Mouse (Mus musculus): ENCODE data around the gene Cpa4.

Cpa4 gene

GRCm38 (mm10) chr6:30551644-30552580, 16.3 kb upstream of the Cpa4 start:
- in situ Hi-C loops (cut with MboI; ENCODE audit: low sequenced_read_pairs), result no loop called here

DNA sequence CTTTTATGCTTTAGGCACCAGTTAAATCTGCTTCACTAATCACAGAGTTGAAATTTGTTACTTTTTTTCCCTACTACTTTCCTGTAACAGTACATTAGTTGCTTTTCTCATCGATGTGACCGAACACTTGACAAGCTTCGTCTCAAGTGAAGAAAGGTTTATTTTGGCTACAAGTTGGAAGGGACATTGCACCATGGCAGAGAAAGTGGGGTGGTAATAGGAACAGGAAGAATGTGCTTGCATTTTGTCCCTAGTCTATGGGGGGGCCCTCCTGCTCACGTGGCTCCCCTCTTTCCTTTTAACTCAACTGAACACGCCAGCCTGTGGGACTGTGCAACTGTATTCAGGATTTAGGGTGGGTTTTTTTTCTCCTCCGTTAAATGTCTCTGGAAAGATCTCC, 15.5 kb upstream of the Cpa4 start:
- in situ Hi-C loops (cut with MboI; ENCODE audit: low sequenced_read_pairs), result no loop called here

- in situ Hi-C loops (cut with MboI; ENCODE audit: low sequenced_read_pairs), result no loop called here
Measured at GRCm38 (mm10) chr6:30553381-30554010, 14.7 kb upstream of the Cpa4 start.

- in situ Hi-C loops (cut with MboI; ENCODE audit: low sequenced_read_pairs), result no loop called here
Measured at GRCm38 (mm10) chr6:30554092-30554491, 14.1 kb upstream of the Cpa4 start.

- in situ Hi-C loops (cut with MboI; ENCODE audit: low sequenced_read_pairs), result no loop called here
Measured at GRCm38 (mm10) chr6:30554621-30555170, 13.5 kb upstream of the Cpa4 start.

DNA sequence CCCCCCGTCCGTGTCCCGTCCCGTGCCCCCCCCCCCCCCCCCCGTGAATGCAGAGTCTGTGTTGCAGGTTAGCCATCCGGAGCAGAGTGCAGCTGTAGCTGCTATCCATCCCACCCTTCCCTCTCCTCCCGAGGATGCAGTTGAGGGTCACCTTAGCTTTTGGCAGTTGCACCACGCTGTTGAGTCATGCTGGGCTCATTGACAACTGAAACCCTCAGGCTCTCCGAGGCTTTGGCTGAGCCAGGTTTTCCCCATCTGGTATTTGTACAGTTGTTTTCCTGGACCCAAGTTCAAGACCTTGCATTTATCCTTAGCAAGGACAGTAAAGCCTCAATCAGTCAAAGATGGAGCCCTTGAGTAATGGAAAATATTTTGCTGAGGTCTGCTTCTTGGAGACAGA, 12.1 kb upstream of the Cpa4 start:
- in situ Hi-C loops (cut with MboI; ENCODE audit: low sequenced_read_pairs), result no loop called here

- in situ Hi-C loops (cut with MboI; ENCODE audit: low sequenced_read_pairs), result no loop called here
Measured at GRCm38 (mm10) chr6:30559726-30560125, 8.4 kb upstream of the Cpa4 start.

DNA sequence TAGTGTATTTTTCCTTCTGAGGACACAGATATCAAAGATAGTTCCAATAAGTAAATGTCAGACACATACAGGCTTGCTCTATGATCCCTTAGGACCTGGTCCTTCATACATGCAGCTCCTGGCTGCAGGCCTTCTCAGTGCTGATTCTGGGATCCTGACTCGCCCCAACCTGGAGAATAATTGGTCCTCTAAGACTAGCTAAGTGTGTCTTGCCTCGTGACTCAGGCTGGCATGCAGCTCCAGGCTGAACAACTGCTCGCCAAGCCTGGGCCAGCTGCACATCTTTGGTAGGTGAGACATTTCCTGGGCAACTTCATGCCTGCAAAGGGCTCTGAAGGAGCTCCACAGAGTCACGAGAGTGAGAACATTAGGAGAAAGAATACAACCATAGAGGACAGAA, 6.0 kb upstream of the Cpa4 start:
- in situ Hi-C loops (cut with MboI; ENCODE audit: low sequenced_read_pairs), result no loop called here

DNA sequence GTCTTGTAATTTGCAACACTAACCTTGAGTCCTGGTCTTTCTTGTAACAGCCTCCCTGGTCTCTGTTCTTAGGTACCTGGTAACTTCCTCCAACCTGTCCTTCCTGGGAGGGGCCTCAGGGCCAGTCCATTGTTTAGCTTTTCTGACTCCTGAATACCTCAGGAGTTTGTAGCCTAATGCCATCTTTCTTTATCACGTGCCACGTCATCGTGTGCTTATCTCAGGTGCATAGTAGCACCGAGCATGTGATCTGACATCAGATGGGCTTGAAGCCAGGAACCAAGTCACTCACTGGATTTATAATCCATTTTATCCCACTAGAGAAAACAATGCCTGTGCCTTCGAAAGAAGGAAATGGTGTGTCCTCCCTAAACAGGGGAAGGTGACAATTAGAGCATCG, 4.6 kb upstream of the Cpa4 start:
- in situ Hi-C loops (cut with MboI; ENCODE audit: low sequenced_read_pairs), result no loop called here

DNA sequence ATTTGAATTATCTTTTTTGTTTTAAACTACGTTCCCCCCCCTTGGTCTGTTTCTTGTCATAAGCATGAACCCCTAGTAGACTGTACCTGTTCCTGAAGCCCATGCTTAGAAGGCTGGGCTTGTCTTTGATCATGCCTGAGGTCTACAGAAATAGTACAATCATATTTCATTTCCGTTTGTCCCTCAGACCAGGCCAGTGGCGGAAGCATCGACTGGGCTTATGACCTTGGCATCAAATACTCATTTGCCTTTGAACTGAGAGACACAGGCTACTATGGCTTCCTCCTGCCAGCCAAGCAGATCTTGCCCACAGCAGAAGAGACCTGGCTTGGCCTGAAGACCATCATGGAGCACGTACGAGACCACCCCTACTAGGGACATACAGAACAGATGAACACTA, 4.1 kb upstream of the Cpa4 start:
- in situ Hi-C loops (cut with MboI; ENCODE audit: low sequenced_read_pairs), result no loop called here

DNA sequence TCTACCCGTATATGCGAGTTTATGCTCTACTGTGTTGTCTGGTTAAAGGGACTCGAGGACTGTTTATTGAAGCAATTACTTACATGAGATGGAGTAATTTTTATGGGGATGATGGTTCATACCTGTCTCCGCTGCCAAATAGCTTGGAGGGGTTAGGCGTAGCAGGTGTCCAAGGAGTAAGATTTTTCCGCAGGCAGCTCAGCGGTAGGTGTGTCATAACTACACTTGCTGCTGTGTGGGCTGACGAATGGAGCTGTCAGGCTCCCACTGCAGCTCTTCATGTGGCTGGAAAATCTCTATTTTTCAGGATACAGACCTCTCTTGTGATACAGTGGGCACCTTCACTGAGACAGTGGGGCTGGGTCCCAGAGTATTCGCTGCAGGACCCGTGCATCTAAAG, 1.2 kb downstream of the Cpa4 start:
- in situ Hi-C loops (cut with MboI; ENCODE audit: low sequenced_read_pairs), result no loop called here

DNA sequence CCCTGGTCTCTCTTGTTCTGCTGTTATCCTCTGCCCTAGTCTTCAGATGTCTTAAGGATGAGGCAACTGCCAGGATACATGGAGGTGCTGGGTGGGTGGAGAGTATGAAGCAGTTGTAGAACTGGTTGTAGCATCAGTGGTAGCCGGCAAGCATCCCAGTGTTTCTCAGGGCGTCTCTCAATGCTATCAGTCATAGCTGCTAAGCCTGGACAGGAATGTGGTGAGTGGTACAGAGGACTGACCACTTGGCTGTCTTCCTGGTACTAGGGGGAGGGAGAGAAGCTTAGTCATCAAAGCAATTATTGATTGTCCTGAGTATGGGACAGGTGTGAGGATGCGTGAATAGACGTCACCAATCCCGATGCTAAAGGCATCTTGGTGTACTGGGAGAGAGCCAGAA, 1.8 kb downstream of the Cpa4 start:
- in situ Hi-C loops (cut with MboI; ENCODE audit: low sequenced_read_pairs), result no loop called here

- in situ Hi-C loops (cut with MboI; ENCODE audit: low sequenced_read_pairs), result no loop called here
Measured at GRCm38 (mm10) chr6:30572456-30573311, 4.5 kb downstream of the Cpa4 start.

DNA sequence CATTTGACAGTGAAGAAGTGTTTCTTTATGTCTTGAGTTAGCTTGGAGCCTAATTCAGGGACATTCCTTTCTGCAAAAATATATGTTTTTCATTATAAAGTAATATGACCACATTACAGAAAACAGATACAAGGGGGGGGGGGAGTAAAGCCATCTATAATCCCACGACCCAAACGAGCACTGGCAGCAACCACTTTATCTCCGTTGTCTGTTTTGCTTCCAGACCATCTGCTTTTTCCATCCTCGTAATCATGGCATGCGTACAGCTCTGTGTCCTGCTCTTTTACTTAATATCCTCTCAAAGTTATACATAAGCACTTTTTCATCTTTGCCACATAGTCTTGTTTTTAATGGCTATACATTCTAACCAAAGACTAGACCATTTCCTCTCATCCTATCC, 5.2 kb downstream of the Cpa4 start:
- in situ Hi-C loops (cut with MboI; ENCODE audit: low sequenced_read_pairs), result no loop called here

DNA sequence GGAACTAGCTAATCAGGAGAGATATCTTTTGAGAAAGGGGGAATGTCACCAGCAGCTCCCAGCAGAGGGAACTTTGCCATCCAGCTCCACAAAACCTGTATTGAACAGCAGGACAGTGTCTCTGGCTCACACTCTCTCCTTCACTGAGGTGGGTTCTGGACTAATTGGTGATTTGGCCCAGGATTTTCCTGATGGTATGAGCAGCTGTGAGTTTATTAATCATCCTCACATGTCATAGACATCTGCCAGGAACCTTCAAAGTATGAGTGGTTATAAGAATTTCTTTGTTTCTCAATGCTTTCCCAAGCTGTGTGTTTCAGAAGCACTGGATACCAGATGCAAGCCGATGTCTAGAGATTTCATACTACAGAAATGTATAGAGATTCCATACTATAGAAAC, 6.8 kb downstream of the Cpa4 start:
- in situ Hi-C loops (cut with MboI; ENCODE audit: low sequenced_read_pairs), result no loop called here

GRCm38 (mm10) chr6:30576477-30577203, 8.5 kb downstream of the Cpa4 start:
- in situ Hi-C loops (cut with MboI; ENCODE audit: low sequenced_read_pairs), result no loop called here

GRCm38 (mm10) chr6:30579961-30580840, 12.0 kb downstream of the Cpa4 start:
- in situ Hi-C loops (cut with MboI; ENCODE audit: low sequenced_read_pairs), result no loop called here

- in situ Hi-C loops (cut with MboI; ENCODE audit: low sequenced_read_pairs), result no loop called here
Measured at GRCm38 (mm10) chr6:30580841-30581176, 12.6 kb downstream of the Cpa4 start.

DNA sequence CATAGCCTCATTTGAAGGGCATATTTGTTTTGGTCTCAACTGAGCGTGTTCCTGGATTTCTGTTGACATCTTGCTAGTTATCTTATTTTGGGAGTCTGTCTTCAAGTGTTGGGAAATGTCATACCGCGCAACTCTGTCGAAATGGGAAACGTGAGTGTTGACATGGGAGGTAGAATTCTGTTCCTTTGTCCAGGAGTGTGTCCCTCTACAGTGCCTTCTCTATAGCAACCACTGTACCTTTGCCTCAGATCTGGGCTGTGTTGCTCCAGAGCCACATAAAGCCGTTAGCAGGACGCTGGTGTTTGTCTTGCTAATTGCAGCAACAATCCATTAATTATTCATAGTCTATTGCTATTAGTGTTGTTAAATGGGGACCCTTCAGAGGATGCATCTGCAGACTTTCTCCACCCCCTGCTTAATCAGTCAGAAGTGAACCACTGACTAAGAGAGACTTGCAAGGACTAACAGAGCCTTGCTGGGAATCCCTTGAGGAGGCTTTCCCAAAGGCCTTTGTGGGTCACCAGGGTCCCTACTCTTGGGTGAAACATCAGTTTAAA, 18.8 kb downstream of the Cpa4 start:
- in situ Hi-C loops (cut with MboI; ENCODE audit: low sequenced_read_pairs), result no loop called here

All from CH12F3 (cell line).